Mouse (Mus musculus) forebrain, embryonic 12.5 days (tissue): ENCODE data around the gene Glt8d1. TPM values are rescaled to one million over a fixed set of nuclear protein-coding genes. Genes with fewer than 3 reads are reported as not detected.
A peak's percentile ranks its signal among the peaks of the same experiment; 100 is the strongest.

Experiments used
- ATAC-seq: fragments of 200-750 bp; cut with Nextera tagmentation; 2 replicates; pipeline ENCODE4 v1.8.0; 2017; ENCODE audit warnings: moderate TSS enrichment; ENCODE audit not compliant: low FRiP score
- H3K27ac ChIP-seq: fragments of 300-500 bp; sonication (generic); 2 replicates; pipeline ENCODE4 v1.5.1; 2016; ENCODE audit warnings: mild to moderate bottlenecking
- H3K27me3 ChIP-seq: fragments of 300-500 bp; sonication (generic); 2 replicates; pipeline ENCODE4 v1.6.1; 2016; ENCODE audit warnings: mild to moderate bottlenecking
- H3K36me3 ChIP-seq: fragments of 300-500 bp; sonication (generic); replicated peaks from 2 replicates; pipeline ENCODE4 v1.6.1; 2016; ENCODE audit warnings: mild to moderate bottlenecking
- H3K4me1 ChIP-seq: fragments of 300-500 bp; sonication (generic); 2 replicates; pipeline ENCODE4 v1.6.1; 2016
- H3K4me2 ChIP-seq: fragments of 300-500 bp; sonication (generic); 2 replicates; pipeline ENCODE4 v1.6.1; 2016; ENCODE audit warnings: mild to moderate bottlenecking, moderate library complexity
- H3K4me3 ChIP-seq: fragments of 300-500 bp; sonication (generic); replicated peaks from 2 replicates; pipeline ENCODE4 v1.5.1; 2016; ENCODE audit warnings: mild to moderate bottlenecking
- H3K9ac ChIP-seq: fragments of 300-500 bp; sonication (generic); 2 replicates; pipeline ENCODE4 v1.6.1; 2016; ENCODE audit warnings: mild to moderate bottlenecking
- H3K9me3 ChIP-seq: fragments of 300-500 bp; sonication (generic); 2 replicates; pipeline ENCODE4 v1.6.1; 2016
- WGBS: fragments of 180-500 bp; shearing (Covaris S2); methylation state at CpG from one replicate; pipeline ENCODE4 v1.1.7; 2016; 5-methylcytosine and 5-hydroxymethylcytosine counted together
- polyA plus RNA-seq: library from polyadenylated mRNA; unstranded; fragments of >200 nt; fragmentation: Nextera tagmentation; extraction: Ambion mirVana; gene quantifications from 2 replicates; pipeline ENCODE4 v1.2.1, GENCODE M21; 2016

The Glt8d1 gene
- 60.5 and 66.0 TPM in 2 replicates for polyA plus RNA-seq

- Histone ChIP-seq H3K9ac (peak within 1 kb of the TSS; percentile 87), H3K27me3 (no peaks in the 10 kb centered on the region), H3K4me1 (peaks cover 19% of the 10 kb centered on the region), H3K4me2 (peak within 1 kb of the TSS; percentile 78), H3K27ac (peak within 1 kb of the TSS; percentile 93), H3K9me3 (no peaks in the 10 kb centered on the region), H3K4me3 (peak within 1 kb of the TSS; percentile 95), H3K36me3 (peaks cover 13% of the 10 kb centered on the region; the same call in 1 of the 2 replicates)
- peak; percentile 93 for ATAC-seq
- under 1% methylated on average over 75 of the region's 84 CpGs for WGBS
These were observed at the start of gene Glt8d1, which contains the start of gene Spcs1 for GRCm38 (mm10) chr14:31001307-31002205. Glt8d1 (plus strand) TSS chr14:31001400. Spcs1 (minus strand) TSS chr14:31001672.

DNA sequence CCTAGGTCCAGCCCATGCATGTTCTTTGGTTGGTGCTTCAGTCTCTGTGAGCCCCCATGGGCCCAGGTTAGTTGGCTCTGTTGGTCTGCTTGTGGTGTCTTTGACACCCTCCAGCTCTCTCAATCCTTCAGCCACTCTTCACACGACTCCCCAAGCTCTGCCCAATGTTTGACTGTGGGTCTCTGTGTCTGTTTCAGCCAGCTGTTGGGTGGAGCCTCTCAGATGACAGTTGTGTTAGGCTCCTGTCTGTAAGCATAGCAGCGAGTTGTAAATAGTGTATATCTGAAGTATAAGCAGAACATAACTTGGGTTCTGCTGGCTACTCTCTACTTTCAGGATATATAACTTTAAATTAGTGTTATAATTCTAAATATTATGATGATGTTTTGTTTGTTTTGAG, 42.7 kb upstream of the Glt8d1 start:
- Histone ChIP-seq H3K27ac (no peak overlapping the region), H3K27me3 (no peaks in the 10 kb centered on the region), H3K4me3 (no peak overlapping the region), H3K4me1 (no peaks in the 10 kb centered on the region), H3K4me2 (no peak overlapping the region), H3K9ac (no peak overlapping the region), H3K9me3 (no peaks in the 10 kb centered on the region), H3K36me3 (peaks cover 25% of the 10 kb centered on the region)
- WGBS: 78% methylated on average over 2 of the region's 2 CpGs
- no peak for ATAC-seq

- H3K4me1 ChIP-seq: no peaks in the 10 kb centered on the region
- H3K27ac ChIP-seq: no peak overlapping the region
- H3K36me3 ChIP-seq: peaks cover 28% of the 10 kb centered on the region
- no peak overlapping the region for H3K9ac ChIP-seq
- ATAC-seq: no peak
- no peaks in the 10 kb centered on the region for H3K27me3 ChIP-seq
- 95% methylated on average over 4 of the region's 4 CpGs for WGBS
- no peaks in the 10 kb centered on the region for H3K9me3 ChIP-seq
- no peak overlapping the region for H3K4me2 ChIP-seq
- H3K4me3 ChIP-seq: no peak overlapping the region
These were observed 42.2 kb upstream of the Glt8d1 start for GRCm38 (mm10) chr14:30959031-30959430.

GRCm38 (mm10) chr14:30960366-30960765, 40.8 kb upstream of the Glt8d1 start:
- no peak overlapping the region for H3K4me3 ChIP-seq
- H3K27me3 ChIP-seq: no peaks in the 10 kb centered on the region
- WGBS: 97% methylated on average over 1 of the region's 1 CpGs
- H3K4me1 ChIP-seq: no peaks in the 10 kb centered on the region
- peaks cover 23% of the 10 kb centered on the region for H3K36me3 ChIP-seq
- no peak overlapping the region for H3K9ac ChIP-seq
- no peaks in the 10 kb centered on the region for H3K9me3 ChIP-seq
- no peak for ATAC-seq
- H3K27ac ChIP-seq: no peak overlapping the region
- H3K4me2 ChIP-seq: no peak overlapping the region

DNA sequence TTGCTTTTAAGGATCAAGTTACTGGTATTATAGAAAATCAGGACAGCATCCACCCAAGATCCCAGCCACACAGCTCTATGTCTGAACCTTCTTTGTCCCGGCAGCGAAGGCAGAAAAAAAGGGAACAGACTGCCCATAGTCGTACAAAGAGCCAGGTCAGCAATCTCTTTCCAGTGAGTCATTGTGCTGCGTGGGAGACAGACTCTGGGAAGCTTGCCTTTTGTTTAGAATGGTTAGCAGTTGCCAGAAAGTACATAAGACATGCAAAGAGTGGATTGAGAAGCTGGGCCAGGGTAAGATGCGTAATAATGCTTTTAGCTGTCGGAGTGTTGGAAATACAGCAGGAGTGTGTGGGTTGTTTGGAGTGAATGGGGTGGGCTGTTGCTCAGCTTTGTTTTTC, 27.0 kb upstream of the Glt8d1 start:
- Histone ChIP-seq H3K4me1 (0 out of 2 replicates have a peak, but pooled peaks cover 3% of the 10 kb centered on the region), H3K36me3 (peaks cover 42% of the 10 kb centered on the region), H3K9me3 (no peaks in the 10 kb centered on the region), H3K4me3 (no peak overlapping the region), H3K27ac (0 out of 2 replicates have a peak overlapping the region, but pooled peaks have one; percentile 31), H3K27me3 (no peaks in the 10 kb centered on the region), H3K9ac (no peak overlapping the region), H3K4me2 (no peak overlapping the region)
- no peak for ATAC-seq
- WGBS: 63% methylated on average over 6 of the region's 6 CpGs

DNA sequence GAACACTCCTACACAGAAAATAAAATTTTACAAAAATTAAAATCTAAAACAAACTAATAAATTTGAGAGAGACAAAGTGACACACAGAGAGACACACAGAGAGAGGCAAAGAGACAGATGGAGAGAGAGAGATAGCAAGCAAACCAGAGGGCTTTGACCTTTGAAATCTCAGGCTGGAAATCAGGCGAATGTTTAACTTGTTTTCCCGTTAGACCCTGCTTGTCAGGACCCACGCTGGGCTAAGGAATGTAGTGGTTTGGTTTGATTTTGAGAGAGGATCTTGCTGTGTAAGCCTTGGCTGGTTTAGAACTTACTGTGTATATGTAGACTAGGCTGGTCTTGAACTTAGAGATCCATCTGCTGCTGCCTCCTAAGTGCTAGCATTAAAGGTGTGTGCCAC, 25.0 kb upstream of the Glt8d1 start:
- H3K4me1 ChIP-seq: 0 out of 2 replicates have a peak, but pooled peaks cover 3% of the 10 kb centered on the region
- WGBS: 85% methylated on average over 3 of the region's 3 CpGs
- H3K4me3 ChIP-seq: no peak overlapping the region
- no peak overlapping the region for H3K9ac ChIP-seq
- ATAC-seq: no peak
- H3K27me3 ChIP-seq: no peaks in the 10 kb centered on the region
- no peaks in the 10 kb centered on the region for H3K9me3 ChIP-seq
- H3K36me3 ChIP-seq: peaks cover 37% of the 10 kb centered on the region
- H3K4me2 ChIP-seq: no peak overlapping the region
- no peak overlapping the region for H3K27ac ChIP-seq

GRCm38 (mm10) chr14:30996417-30996816, 4.8 kb upstream of the Glt8d1 start:
- no peak overlapping the region for H3K4me3 ChIP-seq
- no peaks in the 10 kb centered on the region for H3K27me3 ChIP-seq
- 0 out of 2 replicates have a peak, but pooled peaks cover 8% of the 10 kb centered on the region for H3K36me3 ChIP-seq
- peaks cover 9% of the 10 kb centered on the region for H3K4me1 ChIP-seq
- no peaks in the 10 kb centered on the region for H3K9me3 ChIP-seq
- H3K27ac ChIP-seq: no peak overlapping the region
- no peak for ATAC-seq
- no peak overlapping the region for H3K4me2 ChIP-seq
- no peak overlapping the region for H3K9ac ChIP-seq

- H3K27ac ChIP-seq: no peak overlapping the region
These were observed 844 bp upstream of the Glt8d1 start for GRCm38 (mm10) chr14:31000356-31000755.

DNA sequence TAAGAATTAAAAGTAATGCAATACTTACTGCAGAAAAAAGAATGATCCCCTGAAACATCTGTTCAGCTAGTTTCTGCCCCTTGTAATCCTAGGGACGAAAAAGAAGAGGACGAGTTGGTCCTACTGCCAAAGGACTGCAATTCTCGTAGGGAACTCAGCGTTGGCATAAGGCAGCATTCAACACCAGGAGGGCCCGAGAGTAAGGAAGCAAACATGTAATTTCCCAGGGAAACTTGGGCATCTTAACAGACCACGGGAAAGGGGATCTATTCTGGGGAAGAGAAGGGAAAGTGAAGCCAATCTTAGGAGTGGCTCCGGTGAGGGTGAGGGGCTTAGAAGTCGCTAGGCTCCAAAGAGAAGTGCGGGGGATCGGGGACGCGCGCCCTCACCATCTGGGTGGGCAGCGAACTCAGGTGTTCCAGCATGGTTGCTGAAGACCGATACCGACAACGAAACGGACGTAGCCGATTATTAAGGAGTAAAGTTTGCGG, 339 bp upstream of the Glt8d1 start:
- H3K9ac ChIP-seq: peak overlapping the region; percentile 87
- H3K27me3 ChIP-seq: no peaks in the 10 kb centered on the region
- no peaks in the 10 kb centered on the region for H3K9me3 ChIP-seq
- H3K4me2 ChIP-seq: peak overlapping the region; percentile 78
- peaks cover 19% of the 10 kb centered on the region for H3K4me1 ChIP-seq
- peak overlapping the region; percentile 95 for H3K4me3 ChIP-seq
- peak; percentile 45; the same call in 1 of the 2 replicates for ATAC-seq
- WGBS: under 1% methylated on average over 21 of the region's 21 CpGs
- H3K27ac ChIP-seq: peak overlapping the region; percentile 93
- 0 out of 2 replicates have a peak, but pooled peaks cover 8% of the 10 kb centered on the region for H3K36me3 ChIP-seq

More at GRCm38 (mm10) chr14:31000356-31000755, 844 bp upstream of the Glt8d1 start:
- peaks cover 19% of the 10 kb centered on the region for H3K4me1 ChIP-seq
- peak overlapping the region; percentile 95 for H3K4me3 ChIP-seq
- peak overlapping the region; percentile 87 for H3K9ac ChIP-seq
- no peak for ATAC-seq
- no peaks in the 10 kb centered on the region for H3K9me3 ChIP-seq
- H3K4me2 ChIP-seq: peak overlapping the region; percentile 78
- H3K36me3 ChIP-seq: 0 out of 2 replicates have a peak, but pooled peaks cover 8% of the 10 kb centered on the region
- no peaks in the 10 kb centered on the region for H3K27me3 ChIP-seq
- 67% methylated on average over 10 of the region's 10 CpGs for WGBS

DNA sequence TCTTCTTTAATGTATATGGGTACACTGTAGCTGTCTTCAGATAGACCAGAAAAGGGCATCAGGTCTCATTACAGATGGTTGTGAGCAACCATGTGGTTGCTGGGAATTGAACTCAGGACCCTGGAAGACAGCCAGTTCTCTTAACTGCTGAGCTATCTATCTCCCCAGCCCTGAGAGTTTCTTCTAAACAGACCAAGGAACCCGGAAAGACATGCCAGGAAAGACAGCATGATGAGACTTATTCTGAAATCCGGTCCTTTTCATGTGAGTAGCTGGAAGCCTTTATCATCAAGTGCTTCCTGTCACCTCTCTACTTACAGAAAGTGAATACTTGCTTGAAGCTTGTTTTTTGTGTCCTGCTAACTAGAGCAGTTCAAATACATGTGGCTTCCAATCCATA, 3.3 kb downstream of the Glt8d1 start:
- Histone ChIP-seq H3K27ac (no peak overlapping the region), H3K27me3 (no peaks in the 10 kb centered on the region), H3K4me1 (peaks cover 19% of the 10 kb centered on the region), H3K9ac (no peak overlapping the region), H3K4me3 (no peak overlapping the region), H3K9me3 (no peaks in the 10 kb centered on the region), H3K4me2 (no peak overlapping the region), H3K36me3 (peaks cover 29% of the 10 kb centered on the region)
- WGBS: 83% methylated on average over 2 of the region's 2 CpGs
- no peak for ATAC-seq

- Histone ChIP-seq H3K4me3 (no peak overlapping the region), H3K4me1 (peaks cover 10% of the 10 kb centered on the region), H3K9ac (no peak overlapping the region; the same call in 1 of the 2 replicates), H3K4me2 (no peak overlapping the region), H3K27me3 (no peaks in the 10 kb centered on the region), H3K27ac (no peak overlapping the region), H3K36me3 (peaks cover 51% of the 10 kb centered on the region), H3K9me3 (no peaks in the 10 kb centered on the region)
- 87% methylated on average over 5 of the region's 5 CpGs for WGBS
- no peak for ATAC-seq
These were observed 5.6 kb downstream of the Glt8d1 start for GRCm38 (mm10) chr14:31006779-31007178.

GRCm38 (mm10) chr14:31011588-31011987, 10.4 kb downstream of the Glt8d1 start:
- H3K9ac ChIP-seq: no peak overlapping the region
- H3K36me3 ChIP-seq: peaks cover 94% of the 10 kb centered on the region
- 98% methylated on average over 3 of the region's 3 CpGs for WGBS
- H3K27ac ChIP-seq: no peak overlapping the region
- no peaks in the 10 kb centered on the region for H3K27me3 ChIP-seq
- no peaks in the 10 kb centered on the region for H3K9me3 ChIP-seq
- H3K4me3 ChIP-seq: no peak overlapping the region
- H3K4me1 ChIP-seq: no peaks in the 10 kb centered on the region
- ATAC-seq: no peak
- no peak overlapping the region for H3K4me2 ChIP-seq
